Mouse (Mus musculus): ENCODE measurements at regions not wholly inside any gene's neighbourhood (a gene's known extent, or its start where the extent isn't known, plus 50 kb on each side); places are given as distances from the start of the nearest gene placed in this dataset.

- H3K4me2 ChIP-seq (replicated peaks) = no peak overlapping the region
These were observed 222.0 kb upstream of the Wscd1 start for GRCm38 (mm10) chr11:71527691-71528090.

GRCm38 (mm10) chr11:71528588-71528987, 221.1 kb upstream of the Wscd1 start:
- H3K27ac ChIP-seq = no peak overlapping the region
- no peaks in the 10 kb centered on the region for H3K36me3 ChIP-seq
- no peak overlapping the region for H3K4me3 ChIP-seq
- no peak overlapping the region for H3K9ac ChIP-seq
- H3K4me2 ChIP-seq (replicated peaks) = no peak overlapping the region
- ATAC-seq (ENCODE audit: low FRiP score, low read depth) = no peak
- H3K4me1 ChIP-seq = no peaks in the 10 kb centered on the region
- H3K9me3 ChIP-seq = no peaks in the 10 kb centered on the region
- no peaks in the 10 kb centered on the region for H3K27me3 ChIP-seq
- WGBS = 85% methylated on average over 4 of the region's 4 CpGs

More at GRCm38 (mm10) chr11:71527691-71528090, 222.0 kb upstream of the Wscd1 start:
- no peak for ATAC-seq (ENCODE audit: low FRiP score, low read depth)
- Histone ChIP-seq H3K9me3 (no peaks in the 10 kb centered on the region), H3K9ac (no peak overlapping the region), H3K4me3 (no peak overlapping the region), H3K4me1 (no peaks in the 10 kb centered on the region), H3K36me3 (no peaks in the 10 kb centered on the region), H3K27me3 (no peaks in the 10 kb centered on the region), H3K27ac (no peak overlapping the region)
- WGBS = 82% methylated on average over 2 of the region's 2 CpGs

- Histone ChIP-seq H3K27ac (no peak overlapping the region), H3K27me3 (no peaks in the 10 kb centered on the region), H3K4me1 (peaks cover 11% of the 10 kb centered on the region; the same call in 1 of the 2 replicates), H3K9me3 (peaks cover 8% of the 10 kb centered on the region; the same call in 1 of the 2 replicates), H3K9ac (no peak overlapping the region), H3K4me2 (replicated peaks) (no peak overlapping the region), H3K36me3 (no peaks in the 10 kb centered on the region), H3K4me3 (no peak overlapping the region)
- no peak for ATAC-seq (ENCODE audit: low FRiP score, low read depth)
- 38% methylated on average over 6 of the region's 6 CpGs for WGBS
These were observed 208.4 kb upstream of the Wscd1 start for GRCm38 (mm10) chr11:71541178-71541845.

GRCm38 (mm10) chr11:71557412-71557811, 192.3 kb upstream of the Wscd1 start:
- no peak for ATAC-seq (ENCODE audit: low FRiP score, low read depth)
- 80% methylated on average over 3 of the region's 3 CpGs for WGBS
- H3K4me3 ChIP-seq = no peak overlapping the region
- H3K4me1 ChIP-seq = no peaks in the 10 kb centered on the region
- H3K27ac ChIP-seq = no peak overlapping the region
- no peaks in the 10 kb centered on the region for H3K36me3 ChIP-seq
- H3K9ac ChIP-seq = no peak overlapping the region
- no peaks in the 10 kb centered on the region for H3K9me3 ChIP-seq
- no peak overlapping the region for H3K4me2 ChIP-seq (replicated peaks)
- H3K27me3 ChIP-seq = no peaks in the 10 kb centered on the region

- Histone ChIP-seq H3K27ac (no peak overlapping the region), H3K36me3 (no peaks in the 10 kb centered on the region), H3K4me2 (replicated peaks) (no peak overlapping the region), H3K9ac (no peak overlapping the region), H3K27me3 (no peaks in the 10 kb centered on the region), H3K9me3 (no peaks in the 10 kb centered on the region), H3K4me1 (no peaks in the 10 kb centered on the region), H3K4me3 (no peak overlapping the region)
- ATAC-seq (ENCODE audit: low FRiP score, low read depth) = no peak
These were observed 184.9 kb upstream of the Wscd1 start for GRCm38 (mm10) chr11:71564831-71565230.

- no peak for ATAC-seq (ENCODE audit: low FRiP score, low read depth)
- H3K4me1 ChIP-seq = no peaks in the 10 kb centered on the region
- H3K27me3 ChIP-seq = no peaks in the 10 kb centered on the region
- 74% methylated on average over 5 of the region's 5 CpGs for WGBS
- H3K36me3 ChIP-seq = no peaks in the 10 kb centered on the region
- H3K4me3 ChIP-seq = no peak overlapping the region
- H3K9me3 ChIP-seq = no peaks in the 10 kb centered on the region
- H3K4me2 ChIP-seq (replicated peaks) = no peak overlapping the region
- no peak overlapping the region for H3K9ac ChIP-seq
- H3K27ac ChIP-seq = no peak overlapping the region
These were observed 172.9 kb upstream of the Wscd1 start for GRCm38 (mm10) chr11:71576801-71577200.

- no peak overlapping the region for H3K4me3 ChIP-seq
- H3K9me3 ChIP-seq = no peaks in the 10 kb centered on the region
- no peaks in the 10 kb centered on the region for H3K4me1 ChIP-seq
- no peak for ATAC-seq (ENCODE audit: low FRiP score, low read depth)
- H3K36me3 ChIP-seq = no peaks in the 10 kb centered on the region
- 56% methylated on average over 2 of the region's 2 CpGs for WGBS
- H3K27me3 ChIP-seq = no peaks in the 10 kb centered on the region
- H3K27ac ChIP-seq = no peak overlapping the region
- H3K9ac ChIP-seq = no peak overlapping the region
- no peak overlapping the region for H3K4me2 ChIP-seq (replicated peaks)
These were observed 167.9 kb upstream of the Wscd1 start for GRCm38 (mm10) chr11:71581775-71582174.

- H3K4me2 ChIP-seq (replicated peaks) = no peak overlapping the region
- ATAC-seq (ENCODE audit: low FRiP score, low read depth) = no peak
These were observed 158.7 kb upstream of the Wscd1 start for GRCm38 (mm10) chr11:71591014-71591413.

GRCm38 (mm10) chr11:71594250-71594847, 155.4 kb upstream of the Wscd1 start:
- H3K9me3 ChIP-seq = no peaks in the 10 kb centered on the region
- no peaks in the 10 kb centered on the region for H3K4me1 ChIP-seq
- no peaks in the 10 kb centered on the region for H3K27me3 ChIP-seq
- WGBS = 80% methylated on average over 6 of the region's 6 CpGs
- H3K27ac ChIP-seq = no peak overlapping the region
- no peak for ATAC-seq (ENCODE audit: low FRiP score, low read depth)
- H3K4me3 ChIP-seq = no peak overlapping the region
- H3K9ac ChIP-seq = no peak overlapping the region
- no peak overlapping the region for H3K4me2 ChIP-seq (replicated peaks)
- H3K36me3 ChIP-seq = no peaks in the 10 kb centered on the region

More at GRCm38 (mm10) chr11:71591014-71591413, 158.7 kb upstream of the Wscd1 start:
- no peaks in the 10 kb centered on the region for H3K9me3 ChIP-seq
- 84% methylated on average over 6 of the region's 6 CpGs for WGBS
- no peak overlapping the region for H3K27ac ChIP-seq
- H3K9ac ChIP-seq = no peak overlapping the region
- no peaks in the 10 kb centered on the region for H3K36me3 ChIP-seq
- no peaks in the 10 kb centered on the region for H3K27me3 ChIP-seq
- no peaks in the 10 kb centered on the region for H3K4me1 ChIP-seq
- H3K4me3 ChIP-seq = no peak overlapping the region

GRCm38 (mm10) chr11:71597709-71598108, 152.0 kb upstream of the Wscd1 start:
- ATAC-seq (ENCODE audit: low FRiP score, low read depth) = no peak

GRCm38 (mm10) chr11:71610782-71611181, 138.9 kb upstream of the Wscd1 start:
- Histone ChIP-seq H3K27ac (no peak overlapping the region), H3K27me3 (no peaks in the 10 kb centered on the region), H3K36me3 (no peaks in the 10 kb centered on the region), H3K4me2 (replicated peaks) (no peak overlapping the region), H3K9ac (no peak overlapping the region), H3K9me3 (no peaks in the 10 kb centered on the region), H3K4me3 (no peak overlapping the region), H3K4me1 (no peaks in the 10 kb centered on the region)
- 68% methylated on average over 9 of the region's 9 CpGs for WGBS
- no peak for ATAC-seq (ENCODE audit: low FRiP score, low read depth)

More at GRCm38 (mm10) chr11:71597709-71598108, 152.0 kb upstream of the Wscd1 start:
- Histone ChIP-seq H3K9me3 (no peaks in the 10 kb centered on the region), H3K4me3 (no peak overlapping the region), H3K4me2 (replicated peaks) (no peak overlapping the region), H3K27ac (no peak overlapping the region), H3K36me3 (no peaks in the 10 kb centered on the region), H3K27me3 (no peaks in the 10 kb centered on the region), H3K4me1 (no peaks in the 10 kb centered on the region), H3K9ac (no peak overlapping the region)
- WGBS = 92% methylated on average over 1 of the region's 1 CpGs

GRCm38 (mm10) chr11:71615526-71615925, 134.2 kb upstream of the Wscd1 start:
- Histone ChIP-seq H3K4me1 (no peaks in the 10 kb centered on the region), H3K4me2 (replicated peaks) (no peak overlapping the region), H3K4me3 (no peak overlapping the region), H3K9me3 (no peaks in the 10 kb centered on the region), H3K27me3 (no peaks in the 10 kb centered on the region), H3K9ac (no peak overlapping the region), H3K36me3 (no peaks in the 10 kb centered on the region), H3K27ac (no peak overlapping the region)
- WGBS = 79% methylated on average over 5 of the region's 5 CpGs
- ATAC-seq (ENCODE audit: low FRiP score, low read depth) = no peak
